Mouse (Mus musculus) hindbrain, embryonic 15.5 days (tissue): ENCODE results near the gene Sesn2. TPM values are rescaled to one million over a fixed set of nuclear protein-coding genes. Genes with fewer than 3 reads are reported as not detected.
"Not testable (repeated sequence)": the region's sequence is repeated elsewhere in the genome, so short reads cannot be mapped to it uniquely, and the experiment has no call there.

Source experiments
- ATAC-seq: fragments of 200-750 bp; cut with Nextera tagmentation; 2 replicates; pipeline ENCODE4 v1.8.0; 2017; ENCODE audit warnings: low read depth, moderate number of reproducible peaks, moderate TSS enrichment; ENCODE audit not compliant: low FRiP score
- H3K27ac ChIP-seq: fragments of 300-500 bp; sonication (generic); replicated peaks from 2 replicates; pipeline ENCODE4 v1.5.1; 2015; ENCODE audit warnings: mild to moderate bottlenecking, inconsistent platforms
- H3K27me3 ChIP-seq: fragments of 300-500 bp; sonication (generic); 2 replicates; pipeline ENCODE4 v1.6.1; 2015; ENCODE audit warnings: control low read depth, inconsistent platforms
- H3K36me3 ChIP-seq: fragments of 300-500 bp; sonication (generic); 2 replicates; pipeline ENCODE4 v1.6.1; 2015; ENCODE audit warnings: control low read depth, inconsistent platforms
- H3K4me1 ChIP-seq: fragments of 300-500 bp; sonication (generic); replicated peaks from 2 replicates; pipeline ENCODE4 v1.6.1; 2015; ENCODE audit warnings: control low read depth, inconsistent platforms
- H3K4me2 ChIP-seq: fragments of 300-500 bp; sonication (generic); 2 replicates; pipeline ENCODE4 v1.6.1; 2015; ENCODE audit warnings: moderate library complexity, mild to moderate bottlenecking, inconsistent platforms
- H3K4me3 ChIP-seq: fragments of 300-500 bp; sonication (generic); 2 replicates; pipeline ENCODE4 v1.5.1; 2015; ENCODE audit warnings: mild to moderate bottlenecking, inconsistent platforms
- H3K9ac ChIP-seq: fragments of 300-500 bp; sonication (generic); 2 replicates; pipeline ENCODE4 v1.6.1; 2015; ENCODE audit warnings: inconsistent platforms
- H3K9me3 ChIP-seq: fragments of 300-500 bp; sonication (generic); 2 replicates; pipeline ENCODE4 v1.6.1; 2016; ENCODE audit warnings: control low read depth, inconsistent platforms
- WGBS: fragments of 180-500 bp; shearing (Covaris S2); methylation state at CpG from one replicate; pipeline ENCODE4 v1.1.7; 2015; 5-methylcytosine and 5-hydroxymethylcytosine counted together
- polyA plus RNA-seq: library from polyadenylated mRNA; unstranded; fragments of >200 nt; fragmentation: Nextera tagmentation; extraction: Ambion mirVana; gene quantifications from 2 replicates; pipeline ENCODE4 v1.2.1, GENCODE M21; 2015

Sesn2 gene
- polyA plus RNA-seq, 1 experiment from 2014 or later = 11.5 TPM

GRCm38 (mm10) chr4:132490273-132491010, 19.9 kb downstream of the Sesn2 start:
- Histone ChIP-seq H3K4me1 (peaks cover 12% of the 10 kb centered on the region), H3K4me2 (no peak overlapping the region), H3K4me3 (no peak overlapping the region), H3K9me3 (no peaks in the 10 kb centered on the region), H3K36me3 (no peaks in the 10 kb centered on the region), H3K27me3 (no peaks in the 10 kb centered on the region), H3K9ac (no peak overlapping the region), H3K27ac (no peak overlapping the region)
- no peak for ATAC-seq
- WGBS = 91% methylated on average over 15 of the region's 15 CpGs

- Histone ChIP-seq H3K4me2 (no peak overlapping the region), H3K4me1 (peaks cover 12% of the 10 kb centered on the region), H3K27me3 (no peaks in the 10 kb centered on the region), H3K36me3 (no peaks in the 10 kb centered on the region), H3K9ac (no peak overlapping the region), H3K4me3 (no peak overlapping the region), H3K27ac (no peak overlapping the region), H3K9me3 (no peaks in the 10 kb centered on the region)
- ATAC-seq = no peak
- 79% methylated on average over 6 of the region's 6 CpGs for WGBS
These were observed 21.3 kb downstream of the Sesn2 start for GRCm38 (mm10) chr4:132488976-132489375.

- Histone ChIP-seq H3K9ac (no peak overlapping the region), H3K4me3 (no peak overlapping the region), H3K27me3 (no peaks in the 10 kb centered on the region), H3K4me1 (peaks cover 12% of the 10 kb centered on the region), H3K9me3 (no peaks in the 10 kb centered on the region), H3K4me2 (no peak overlapping the region), H3K36me3 (no peaks in the 10 kb centered on the region), H3K27ac (no peak overlapping the region)
- WGBS = 80% methylated on average over 3 of the region's 3 CpGs
- ATAC-seq = no peak
These were observed 21.8 kb downstream of the Sesn2 start for GRCm38 (mm10) chr4:132488521-132488920.

- Histone ChIP-seq H3K4me2 (no peak overlapping the region), H3K4me3 (no peak overlapping the region), H3K27me3 (no peaks in the 10 kb centered on the region), H3K9me3 (no peaks in the 10 kb centered on the region), H3K9ac (no peak overlapping the region), H3K4me1 (no peaks in the 10 kb centered on the region), H3K27ac (no peak overlapping the region), H3K36me3 (no peaks in the 10 kb centered on the region)
- ATAC-seq = no peak
- WGBS = 67% methylated on average over 5 of the region's 5 CpGs
These were observed 25.5 kb downstream of the Sesn2 start for GRCm38 (mm10) chr4:132484820-132485219.

GRCm38 (mm10) chr4:132484231-132484630, 26.1 kb downstream of the Sesn2 start:
- Histone ChIP-seq H3K4me3 (no peak overlapping the region), H3K9me3 (no peaks in the 10 kb centered on the region), H3K9ac (no peak overlapping the region), H3K4me1 (no peaks in the 10 kb centered on the region), H3K27me3 (no peaks in the 10 kb centered on the region), H3K4me2 (no peak overlapping the region), H3K36me3 (no peaks in the 10 kb centered on the region), H3K27ac (no peak overlapping the region)
- ATAC-seq = no peak
- 83% methylated on average over 4 of the region's 4 CpGs for WGBS

- Histone ChIP-seq H3K27ac (no peak overlapping the region), H3K4me1 (no peaks in the 10 kb centered on the region), H3K4me2 (no peak overlapping the region), H3K36me3 (no peaks in the 10 kb centered on the region), H3K27me3 (no peaks in the 10 kb centered on the region), H3K9ac (no peak overlapping the region), H3K4me3 (no peak overlapping the region), H3K9me3 (no peaks in the 10 kb centered on the region)
- ATAC-seq = no peak
- 79% methylated on average over 13 of the region's 13 CpGs for WGBS
These were observed 27.2 kb downstream of the Sesn2 start for GRCm38 (mm10) chr4:132482956-132483608.

GRCm38 (mm10) chr4:132482104-132482503, 28.2 kb downstream of the Sesn2 start:
- H3K9ac ChIP-seq, ATAC-seq, H3K4me2 ChIP-seq, H3K4me1 ChIP-seq, H3K9me3 ChIP-seq, H3K4me3 ChIP-seq, H3K36me3 ChIP-seq, H3K27ac ChIP-seq, H3K27me3 ChIP-seq: not testable (repeated sequence)
- 77% methylated on average over 3 of the region's 3 CpGs for WGBS

- WGBS = 93% methylated on average over 8 of the region's 8 CpGs
- ATAC-seq = no peak
These were observed 32.5 kb downstream of the Sesn2 start for GRCm38 (mm10) chr4:132477833-132478232.

GRCm38 (mm10) chr4:132475895-132476878, 34.1 kb downstream of the Sesn2 start:
- H3K4me1 ChIP-seq = no peaks in the 10 kb centered on the region
- no peak overlapping the region for H3K4me2 ChIP-seq
- WGBS = 81% methylated on average over 13 of the region's 13 CpGs
- H3K4me3 ChIP-seq = no peak overlapping the region
- H3K36me3 ChIP-seq = no peaks in the 10 kb centered on the region
- H3K9me3 ChIP-seq = no peaks in the 10 kb centered on the region
- no peak overlapping the region for H3K9ac ChIP-seq
- no peak for ATAC-seq
- no peaks in the 10 kb centered on the region for H3K27me3 ChIP-seq
- no peak overlapping the region for H3K27ac ChIP-seq

More at GRCm38 (mm10) chr4:132477833-132478232, 32.5 kb downstream of the Sesn2 start:
- H3K4me2 ChIP-seq = no peak overlapping the region
- H3K36me3 ChIP-seq = no peaks in the 10 kb centered on the region
- no peaks in the 10 kb centered on the region for H3K4me1 ChIP-seq
- H3K9ac ChIP-seq = no peak overlapping the region
- no peaks in the 10 kb centered on the region for H3K27me3 ChIP-seq
- H3K9me3 ChIP-seq = no peaks in the 10 kb centered on the region
- no peak overlapping the region for H3K27ac ChIP-seq
- no peak overlapping the region for H3K4me3 ChIP-seq

GRCm38 (mm10) chr4:132474631-132475030, 35.7 kb downstream of the Sesn2 start:
- Histone ChIP-seq H3K4me1 (no peaks in the 10 kb centered on the region), H3K4me3 (no peak overlapping the region), H3K9me3 (no peaks in the 10 kb centered on the region), H3K36me3 (no peaks in the 10 kb centered on the region), H3K27ac (no peak overlapping the region), H3K27me3 (no peaks in the 10 kb centered on the region), H3K9ac (no peak overlapping the region), H3K4me2 (no peak overlapping the region)
- no peak for ATAC-seq
- WGBS = 77% methylated on average over 4 of the region's 4 CpGs

GRCm38 (mm10) chr4:132473411-132473810, 36.9 kb downstream of the Sesn2 start:
- Histone ChIP-seq H3K4me3 (no peak overlapping the region), H3K27me3 (no peaks in the 10 kb centered on the region), H3K36me3 (no peaks in the 10 kb centered on the region), H3K9me3 (no peaks in the 10 kb centered on the region), H3K9ac (no peak overlapping the region), H3K4me2 (no peak overlapping the region), H3K27ac (no peak overlapping the region), H3K4me1 (no peaks in the 10 kb centered on the region)
- no peak for ATAC-seq
- 94% methylated on average over 9 of the region's 9 CpGs for WGBS

GRCm38 (mm10) chr4:132469873-132470272, 40.4 kb downstream of the Sesn2 start:
- H3K9ac ChIP-seq = no peak overlapping the region
- H3K9me3 ChIP-seq = no peaks in the 10 kb centered on the region
- 22% methylated on average over 3 of the region's 3 CpGs for whole genome bisulfite sequencing
- H3K27ac ChIP-seq = no peak overlapping the region
- H3K4me2 ChIP-seq = no peak overlapping the region
- H3K4me3 ChIP-seq = no peak overlapping the region
- no peaks in the 10 kb centered on the region for H3K36me3 ChIP-seq
- H3K4me1 ChIP-seq = no peaks in the 10 kb centered on the region
- ATAC-seq = no peak
- H3K27me3 ChIP-seq = no peaks in the 10 kb centered on the region
